In the genomic region with DNA sequence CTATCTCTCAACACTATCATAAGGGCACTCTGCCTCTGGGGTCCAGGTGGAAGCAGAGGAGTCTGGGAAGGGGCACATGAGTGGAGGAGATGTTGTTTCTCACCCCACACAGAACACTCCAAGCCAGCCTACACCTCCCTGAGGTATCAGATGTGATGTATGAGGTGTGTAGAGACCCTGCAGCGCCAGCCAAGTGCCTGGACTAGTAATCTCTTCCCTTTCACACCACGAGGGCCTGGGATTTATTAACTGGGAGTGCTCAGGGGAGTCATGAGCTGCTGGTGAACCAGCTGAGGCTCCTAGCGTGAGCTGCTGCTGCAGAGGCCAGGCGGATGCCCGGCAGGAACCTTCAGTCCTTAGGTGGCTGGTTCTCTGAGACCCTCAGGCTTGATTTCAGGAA, we compare ENCODE assay signal across 15 mouse cellular contexts.
DNase-seq lines count a peak whose midpoint lies in the region; ATAC-seq lines count a peak whose summit lies in the region.
"Had no signal": no experiment of that assay in that cellular context is flagged by ENCODE, and none has a peak within 500 bp of the region (broad histone marks: within the 10 kb centered on the region; RNA-seq: fewer than 3 reads in every experiment).

No protein-coding gene starts in this region.

- DNase-seq in heart, embryonic 10.5 days (ENCODE audit: low spot score), result no peak
- no peak for DNase-seq in heart, adult 8-10 months (ENCODE audit: low spot score)
- peak; percentile 63 for DNase-seq in midbrain, embryonic 14.5 days
- DNase-seq in midbrain, embryonic 11.5 days (ENCODE audit: low spot score, missing footprints), result no peak
- peak; percentile 71 for DNase-seq in limb, embryonic 10.5 days (ENCODE audit: low spot score)
- DNase-seq in yolk sac, embryonic 10.5 days (ENCODE audit: low spot score), result peak; percentile 75
- DNase-seq: adrenal gland, postnatal 36 days; heart, adult 18-20 months; heart, postnatal 10 days; right cerebral cortex, adult 18-20 months; thymus, postnatal 4 days had no signal

- no peak overlapping the region for H3K4me2 ChIP-seq in midbrain, embryonic 14.5 days (ENCODE audit: low read length)
- no peak overlapping the region for H3K4me2 ChIP-seq in midbrain, embryonic 11.5 days
- H3K4me2 ChIP-seq: intestine, embryonic 15.5 days; lung, embryonic 15.5 days had no signal

- peaks cover 54% of the 10 kb centered on the region for H3K4me1 ChIP-seq in heart, embryonic 10.5 days
- peaks cover 21% of the 10 kb centered on the region for H3K4me1 ChIP-seq in midbrain, embryonic 14.5 days (ENCODE audit: control insufficient read depth, insufficient read depth, low read length)
- peaks cover 10% of the 10 kb centered on the region for H3K4me1 ChIP-seq in midbrain, embryonic 11.5 days (ENCODE audit: control insufficient read depth, insufficient read depth, low read length)
- peaks cover 77% of the 10 kb centered on the region for H3K4me1 ChIP-seq in limb, embryonic 10.5 days

- no peak overlapping the region for H3K4me3 ChIP-seq in heart, embryonic 10.5 days
- H3K4me3 ChIP-seq in midbrain, embryonic 14.5 days (replicated peaks; ENCODE audit: low read depth, low read length), result no peak overlapping the region
- H3K4me3 ChIP-seq in midbrain, embryonic 11.5 days (ENCODE audit: low read depth, low read length), result no peak overlapping the region
- peak overlapping the region; percentile 12; the same call in 1 of the 2 replicates for H3K4me3 ChIP-seq in limb, embryonic 10.5 days
- H3K4me3 ChIP-seq: intestine, embryonic 15.5 days; lung, embryonic 15.5 days had no signal

- WGBS in heart, embryonic 10.5 days, result 29% methylated on average over 5 of the region's 5 CpGs
- WGBS in midbrain, embryonic 14.5 days, result 16% methylated on average over 5 of the region's 5 CpGs
- WGBS in midbrain, embryonic 11.5 days, result 39% methylated on average over 5 of the region's 5 CpGs
- 10% methylated on average over 5 of the region's 5 CpGs for WGBS in limb, embryonic 10.5 days

- H3K9ac ChIP-seq in midbrain, embryonic 14.5 days (replicated peaks; ENCODE audit: low read length), result no peak overlapping the region
- no peak overlapping the region; the same call in 1 of the 2 replicates for H3K9ac ChIP-seq in midbrain, embryonic 11.5 days (ENCODE audit: low read length)
- H3K9ac ChIP-seq: intestine, embryonic 15.5 days; lung, embryonic 15.5 days had no signal

- H3K9me3 ChIP-seq in heart, embryonic 10.5 days, result no peaks in the 10 kb centered on the region
- H3K9me3 ChIP-seq in midbrain, embryonic 14.5 days (ENCODE audit: control insufficient read depth, low read length), result no peaks in the 10 kb centered on the region
- no peaks in the 10 kb centered on the region for H3K9me3 ChIP-seq in midbrain, embryonic 11.5 days (ENCODE audit: control insufficient read depth, low read length)
- no peaks in the 10 kb centered on the region for H3K9me3 ChIP-seq in limb, embryonic 10.5 days (replicated peaks)
- H3K9me3 ChIP-seq: intestine, embryonic 15.5 days; lung, embryonic 15.5 days had no signal

- peak overlapping the region; percentile 7; the same call in 1 of the 2 replicates for H3K27ac ChIP-seq in heart, embryonic 10.5 days
- no peak overlapping the region for H3K27ac ChIP-seq in midbrain, embryonic 14.5 days (replicated peaks; ENCODE audit: low read depth, low read length)
- no peak overlapping the region for H3K27ac ChIP-seq in midbrain, embryonic 11.5 days (ENCODE audit: low read depth, low read length)
- peak overlapping the region; percentile 75 for H3K27ac ChIP-seq in limb, embryonic 10.5 days
- H3K27ac ChIP-seq: intestine, embryonic 15.5 days; lung, embryonic 15.5 days had no signal

- ATAC-seq in midbrain, embryonic 14.5 days (ENCODE audit: low FRiP score, low TSS enrichment), result no peak
- no peak for ATAC-seq in midbrain, embryonic 11.5 days (ENCODE audit: low FRiP score)
- no peak for ATAC-seq in megakaryocyte-erythroid progenitor cell, adult 5-6 weeks (replicated peaks; ENCODE audit: low FRiP score, low TSS enrichment, poor library complexity, severe bottlenecking)
- ATAC-seq in inflammation-experienced regulatory T-cells, adult 6 months, result no peak
- ATAC-seq: intestine, embryonic 15.5 days had no signal

- H3K27me3 ChIP-seq in heart, embryonic 10.5 days (ENCODE audit: insufficient read depth, poor library complexity, severe bottlenecking), result peaks cover 98% of the 10 kb centered on the region
- peaks cover 5% of the 10 kb centered on the region; the same call in 1 of the 2 replicates for H3K27me3 ChIP-seq in midbrain, embryonic 14.5 days (ENCODE audit: control insufficient read depth, insufficient read depth, low read length)
- no peaks in the 10 kb centered on the region; the same call in 1 of the 2 replicates for H3K27me3 ChIP-seq in midbrain, embryonic 11.5 days (ENCODE audit: control insufficient read depth, insufficient read depth, low read length)
- H3K27me3 ChIP-seq in limb, embryonic 10.5 days (ENCODE audit: low read depth, poor library complexity, severe bottlenecking), result peaks cover 76% of the 10 kb centered on the region

- no peaks in the 10 kb centered on the region for H3K36me3 ChIP-seq in heart, embryonic 10.5 days
- no peaks in the 10 kb centered on the region for H3K36me3 ChIP-seq in midbrain, embryonic 14.5 days (ENCODE audit: control insufficient read depth, insufficient read depth, low read length)
- no peaks in the 10 kb centered on the region for H3K36me3 ChIP-seq in midbrain, embryonic 11.5 days (ENCODE audit: control insufficient read depth, insufficient read depth, low read length)
- no peaks in the 10 kb centered on the region for H3K36me3 ChIP-seq in limb, embryonic 10.5 days
- H3K36me3 ChIP-seq: intestine, embryonic 15.5 days; lung, embryonic 15.5 days had no signal

Comparison
In these comparisons a context has a peak if more than half of its experiments do, and no peak if none do; other contexts are left out.
1. DNase-seq: peak in midbrain, embryonic 14.5 days (single experiment), limb, embryonic 10.5 days (single experiment) and yolk sac, embryonic 10.5 days (single experiment); none in heart, embryonic 10.5 days (single experiment), heart, adult 8-10 months (single experiment) and midbrain, embryonic 11.5 days (single experiment).
2. H3K27ac ChIP-seq: peak in heart, embryonic 10.5 days (single experiment) and limb, embryonic 10.5 days (single experiment); none in midbrain, embryonic 14.5 days (single experiment) and midbrain, embryonic 11.5 days (single experiment).